Mouse (Mus musculus) E14TG2a.4 (cell line): ENCODE data around the gene Ssh3.

Source experiments
- CTCF ChIP-seq: conservative IDR thresholded peaks from 2 replicates; pipeline ENCODE4 v1.5.1; 2014; ENCODE audit warnings: low read length
- NANOG ChIP-seq: IDR thresholded peaks from 2 replicates; pipeline ENCODE4 v1.6.1; 2014; ENCODE audit warnings: borderline replicate concordance, low read length, mixed read lengths
- POU5F1 ChIP-seq: IDR thresholded peaks from 2 replicates; pipeline ENCODE4 v1.6.1; 2014; ENCODE audit warnings: low read length, borderline replicate concordance

DNA sequence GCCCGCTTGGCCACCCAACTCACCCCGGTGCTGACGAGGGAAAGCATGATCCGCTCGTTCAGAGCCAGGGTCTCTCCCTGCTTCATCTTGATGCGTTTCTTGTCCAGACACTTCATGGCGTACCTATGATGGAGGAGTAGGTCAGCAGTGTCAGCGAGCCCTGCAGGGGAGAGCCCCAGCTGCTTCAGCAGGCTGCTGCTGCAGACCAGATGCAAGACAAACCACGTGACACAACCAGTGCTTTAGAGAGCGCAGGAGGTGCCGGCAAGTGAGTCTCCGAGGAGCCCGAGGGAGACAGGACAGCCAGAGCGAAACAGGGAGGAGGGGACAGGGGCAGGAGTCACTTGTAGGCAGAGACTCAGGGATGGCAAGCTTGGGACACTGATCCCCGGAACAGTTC is 21.8 kb upstream of the Ssh3 start:
- TF ChIP-seq CTCF = no peak
- TF ChIP-seq POU5F1 = no peak
- no peak for TF ChIP-seq NANOG
